Mouse (Mus musculus): ENCODE measurements around the gene Mrps14. TPM values are rescaled to one million over a fixed set of nuclear protein-coding genes. Genes with fewer than 3 reads are reported as not detected.

The Mrps14 gene
- polyA plus RNA-seq, 1 experiment from 2014 or later, result 174 TPM

DNA sequence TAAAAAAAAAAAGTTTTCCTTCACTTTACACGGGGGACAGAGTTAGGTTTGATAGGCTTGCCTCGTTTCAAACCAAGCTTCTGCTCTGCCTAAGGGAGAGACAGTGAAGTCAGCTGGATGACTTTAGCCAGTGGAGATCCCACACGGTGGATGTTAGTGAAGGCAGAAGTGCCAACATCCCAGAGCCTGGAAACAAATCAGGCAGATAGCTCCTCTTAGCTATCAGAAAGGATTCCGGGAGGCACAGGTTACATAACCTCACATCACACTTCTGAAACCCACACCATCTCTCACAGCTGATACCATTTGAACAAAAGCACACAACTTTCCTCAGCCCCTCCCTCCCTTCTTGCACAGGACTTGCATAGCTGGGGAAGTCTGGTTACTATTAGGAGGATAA, 55.8 kb downstream of the Mrps14 start:
- Histone ChIP-seq H3K36me3 (replicated peaks) (peaks cover 9% of the 10 kb centered on the region; the same call in 1 of the 2 replicates), H3K9ac (no peak overlapping the region), H3K4me2 (no peak overlapping the region), H3K9me3 (replicated peaks) (no peaks in the 10 kb centered on the region), H3K27ac (replicated peaks) (no peak overlapping the region), H3K27me3 (no peaks in the 10 kb centered on the region), H3K4me3 (replicated peaks) (no peak overlapping the region), H3K4me1 (replicated peaks) (0 out of 2 replicates have a peak, but pooled peaks cover 3% of the 10 kb centered on the region)
- WGBS (ENCODE audit: insufficient replicate concordance), result 54% methylated on average over 4 of the region's 4 CpGs
- ATAC-seq (ENCODE audit: insufficient read depth), result no peak

DNA sequence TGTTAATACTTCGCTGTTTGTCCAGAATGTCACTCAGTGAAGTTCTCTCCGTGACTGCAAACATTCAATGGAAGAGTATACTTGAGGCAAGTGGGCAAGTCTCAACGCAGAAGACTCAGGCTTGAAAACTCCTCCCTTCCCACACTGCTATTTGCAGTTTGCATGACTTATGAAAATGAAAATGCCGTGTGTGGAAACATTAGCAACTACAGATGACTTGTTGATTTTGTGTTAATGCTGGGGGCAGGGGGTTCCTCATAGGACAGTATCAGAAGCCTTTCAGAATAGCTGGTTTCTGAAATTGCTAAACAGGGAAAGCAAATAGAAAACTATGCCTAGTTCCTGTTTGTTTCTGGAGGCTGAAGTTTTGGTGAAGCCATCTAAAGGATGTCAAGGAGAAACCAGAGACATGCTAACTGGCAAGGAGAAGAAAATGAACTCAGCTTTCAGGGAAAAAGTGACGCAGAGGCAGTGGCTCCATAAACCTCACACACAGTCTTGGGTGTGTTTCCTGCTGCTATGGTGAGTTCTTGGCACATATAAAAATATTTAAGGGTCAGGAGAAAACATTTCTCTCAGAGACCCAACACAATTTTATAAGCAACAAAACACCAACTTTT, 56.5 kb downstream of the Mrps14 start:
- H3K4me3 ChIP-seq (replicated peaks), result no peak overlapping the region
- H3K27ac ChIP-seq (replicated peaks), result no peak overlapping the region
- no peaks in the 10 kb centered on the region for H3K27me3 ChIP-seq
- 65% methylated on average over 5 of the region's 5 CpGs for WGBS (ENCODE audit: insufficient replicate concordance)
- ATAC-seq (ENCODE audit: insufficient read depth), result no peak
- H3K36me3 ChIP-seq (replicated peaks), result peaks cover 9% of the 10 kb centered on the region; the same call in 1 of the 2 replicates
- H3K9ac ChIP-seq, result no peak overlapping the region
- H3K4me1 ChIP-seq (replicated peaks), result no peaks in the 10 kb centered on the region
- no peaks in the 10 kb centered on the region for H3K9me3 ChIP-seq (replicated peaks)
- no peak overlapping the region for H3K4me2 ChIP-seq

Other genes with a start within 250 kb of the Mrps14 start
- gene 4930523C07Rik, start 150.8 kb upstream of the Mrps14 start, polyA plus RNA-seq (2015; fragmentation: Nextera tagmentation; extraction: Ambion mirVana), result 24.9 and 25.5 TPM in 2 replicates
- gene Tnn, start 41.6 kb upstream of the Mrps14 start, polyA plus RNA-seq (2015; fragmentation: Nextera tagmentation; extraction: Ambion mirVana), result 0.07 and 0.10 TPM in 2 replicates
- 98.4 and 117 TPM in 2 replicates for gene Cacybp, start 17.7 kb downstream of the Mrps14 start, polyA plus RNA-seq (2015; fragmentation: Nextera tagmentation; extraction: Ambion mirVana)